Mouse (Mus musculus) stomach, embryonic 15.5 days (tissue): Measurements from ENCODE around the gene Ppp1r9a. TPM values are rescaled to one million over a fixed set of nuclear protein-coding genes. Genes with fewer than 3 reads are reported as not detected.
"Not testable (repeated sequence)": the region's sequence is repeated elsewhere in the genome, so short reads cannot be mapped to it uniquely, and the experiment has no call there.

Source experiments
- ATAC-seq: fragments of 200-750 bp; cut with Nextera tagmentation; 2 replicates; pipeline ENCODE4 v1.8.0; 2017; ENCODE audit warnings: low read depth, moderate number of reproducible peaks, moderate TSS enrichment; ENCODE audit not compliant: insufficient read depth, low FRiP score
- H3K27ac ChIP-seq: fragments of 300-500 bp; sonication (generic); 2 replicates; pipeline ENCODE4 v1.5.1; 2015; ENCODE audit warnings: mild to moderate bottlenecking, inconsistent platforms
- H3K27me3 ChIP-seq: fragments of 300-500 bp; sonication (generic); replicated peaks from 2 replicates; pipeline ENCODE4 v1.6.1; 2015; ENCODE audit warnings: inconsistent platforms
- H3K36me3 ChIP-seq: fragments of 300-500 bp; sonication (generic); 2 replicates; pipeline ENCODE4 v1.6.1; 2015; ENCODE audit warnings: inconsistent platforms
- H3K4me1 ChIP-seq: fragments of 300-500 bp; sonication (generic); 2 replicates; pipeline ENCODE4 v1.6.1; 2015; ENCODE audit warnings: inconsistent platforms
- H3K4me2 ChIP-seq: fragments of 300-500 bp; sonication (generic); 2 replicates; pipeline ENCODE4 v1.6.1; 2015; ENCODE audit warnings: mild to moderate bottlenecking, inconsistent platforms
- H3K4me3 ChIP-seq: fragments of 300-500 bp; sonication (generic); replicated peaks from 2 replicates; pipeline ENCODE4 v1.5.1; 2015; ENCODE audit warnings: inconsistent platforms
- H3K9ac ChIP-seq: fragments of 300-500 bp; sonication (generic); 2 replicates; pipeline ENCODE4 v1.6.1; 2015; ENCODE audit warnings: inconsistent platforms
- H3K9me3 ChIP-seq: fragments of 300-500 bp; sonication (generic); 2 replicates; pipeline ENCODE4 v1.6.1; 2016; ENCODE audit warnings: inconsistent platforms
- WGBS: fragments of 180-500 bp; shearing (Covaris S2); methylation state at CpG from one replicate; pipeline ENCODE4 v1.1.7; 2015; 5-methylcytosine and 5-hydroxymethylcytosine counted together
- polyA plus RNA-seq: library from polyadenylated mRNA; unstranded; fragments of >200 nt; fragmentation: Nextera tagmentation; extraction: Ambion mirVana; gene quantifications from 2 replicates; pipeline ENCODE4 v1.2.1, GENCODE M21; 2015

Gene Ppp1r9a
- 16.6 and 18.2 TPM in 2 replicates for polyA plus RNA-seq

- H3K9me3 ChIP-seq: no peaks in the 10 kb centered on the region
- peaks cover 4% of the 10 kb centered on the region; the same call in 1 of the 2 replicates for H3K4me1 ChIP-seq
- peak within 1 kb of the TSS; percentile 78 for H3K9ac ChIP-seq
- under 1% methylated on average over 33 of the region's 49 CpGs for WGBS
- peak within 1 kb of the TSS; percentile 67 for H3K4me3 ChIP-seq
- peak within 1 kb of the TSS; percentile 88 for H3K27ac ChIP-seq
- no peaks in the 10 kb centered on the region for H3K36me3 ChIP-seq
- H3K27me3 ChIP-seq: no peaks in the 10 kb centered on the region
- ATAC-seq: peak; percentile 66
- peak within 1 kb of the TSS; percentile 84 for H3K4me2 ChIP-seq
Observed at GRCm38 (mm10) chr6:4902674-4903324, at the start of gene Ppp1r9a. Gene Ppp1r9a, plus strand, starts transcription at chr6:4902917.

GRCm38 (mm10) chr6:4855236-4855635, 47.5 kb upstream of the Ppp1r9a start:
- no peak for ATAC-seq
- H3K4me3 ChIP-seq: no peak overlapping the region
- H3K9ac ChIP-seq: no peak overlapping the region
- H3K4me1 ChIP-seq: no peaks in the 10 kb centered on the region
- WGBS: 74% methylated on average over 10 of the region's 10 CpGs
- H3K4me2 ChIP-seq: no peak overlapping the region
- H3K27me3 ChIP-seq: no peaks in the 10 kb centered on the region
- H3K27ac ChIP-seq: no peak overlapping the region
- H3K9me3 ChIP-seq: no peaks in the 10 kb centered on the region
- no peaks in the 10 kb centered on the region for H3K36me3 ChIP-seq

DNA sequence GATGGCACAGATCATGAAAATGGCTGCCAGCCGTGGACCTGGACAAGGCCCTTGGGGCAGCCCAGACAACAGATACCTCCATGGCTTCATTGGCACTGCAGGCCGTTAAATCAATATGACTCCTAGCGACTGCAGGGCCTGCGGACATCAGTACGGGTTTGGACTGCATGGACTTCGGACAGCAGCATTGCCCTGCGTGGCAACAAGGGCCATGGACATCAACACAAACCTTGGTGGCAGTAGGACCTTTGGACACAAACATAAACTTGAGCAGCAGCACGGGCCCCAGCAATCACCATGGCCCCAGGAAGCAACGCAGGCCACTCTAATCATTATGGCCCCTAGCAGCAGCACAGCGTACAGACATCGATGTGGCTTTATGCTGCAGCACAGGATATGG, 45.8 kb upstream of the Ppp1r9a start:
- Histone ChIP-seq H3K4me1 (no peaks in the 10 kb centered on the region), H3K4me2 (no peak overlapping the region), H3K36me3 (no peaks in the 10 kb centered on the region), H3K9me3 (no peaks in the 10 kb centered on the region), H3K27ac (no peak overlapping the region), H3K4me3 (no peak overlapping the region), H3K9ac (no peak overlapping the region), H3K27me3 (no peaks in the 10 kb centered on the region)
- WGBS: 95% methylated on average over 11 of the region's 11 CpGs
- no peak for ATAC-seq

DNA sequence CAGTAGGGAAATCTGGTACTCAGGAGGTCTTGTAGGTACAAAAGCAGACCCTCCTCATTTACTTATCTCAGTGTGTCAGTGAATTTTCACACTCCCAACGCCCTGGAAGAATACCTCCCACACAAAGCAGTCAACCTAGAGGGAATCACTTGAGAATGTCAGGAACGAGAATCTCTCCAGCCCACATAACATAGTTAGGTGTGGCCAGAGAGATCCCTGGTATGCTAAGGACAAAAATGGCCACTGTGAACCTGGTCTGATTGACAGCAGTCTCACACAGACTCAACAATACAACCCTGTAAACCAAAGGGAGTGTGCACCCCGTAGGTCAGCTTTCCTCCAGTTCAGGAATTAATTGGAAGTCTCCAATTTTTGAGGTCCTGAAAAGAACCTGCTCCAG, 18.4 kb upstream of the Ppp1r9a start:
- Histone ChIP-seq H3K4me3 (no peak overlapping the region), H3K27me3 (no peaks in the 10 kb centered on the region), H3K27ac (no peak overlapping the region), H3K9me3 (no peaks in the 10 kb centered on the region), H3K4me2 (no peak overlapping the region), H3K9ac (no peak overlapping the region), H3K36me3 (no peaks in the 10 kb centered on the region), H3K4me1 (no peaks in the 10 kb centered on the region)
- 60% methylated on average over 3 of the region's 3 CpGs for WGBS
- no peak for ATAC-seq

DNA sequence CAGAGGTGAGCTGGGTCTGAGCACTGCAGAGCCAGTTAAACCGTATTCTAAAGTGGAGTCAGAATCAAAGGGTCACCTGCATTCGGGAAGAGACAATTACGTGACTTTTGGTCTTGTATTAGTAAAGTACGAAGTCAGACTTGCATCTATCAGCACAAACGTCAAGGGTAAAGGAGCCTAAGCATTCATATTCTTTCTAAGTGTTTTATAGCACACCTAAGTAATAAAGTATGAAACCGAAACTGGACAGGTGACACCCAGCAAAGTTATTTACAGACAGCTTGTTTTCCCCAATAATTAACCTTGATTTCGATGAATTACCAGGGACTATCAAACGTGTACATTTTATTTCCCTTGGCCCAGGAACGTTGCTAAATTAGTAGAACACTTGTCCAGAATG, 13.2 kb upstream of the Ppp1r9a start:
- no peak for ATAC-seq
- WGBS: 75% methylated on average over 9 of the region's 9 CpGs
- Histone ChIP-seq H3K4me3 (no peak overlapping the region), H3K27ac (no peak overlapping the region), H3K9me3 (no peaks in the 10 kb centered on the region), H3K4me1 (no peaks in the 10 kb centered on the region), H3K27me3 (no peaks in the 10 kb centered on the region), H3K4me2 (no peak overlapping the region), H3K9ac (no peak overlapping the region), H3K36me3 (no peaks in the 10 kb centered on the region)

- no peak overlapping the region for H3K4me3 ChIP-seq
- no peak overlapping the region for H3K9ac ChIP-seq
- WGBS: 36% methylated on average over 11 of the region's 11 CpGs
- no peaks in the 10 kb centered on the region for H3K4me1 ChIP-seq
- H3K27me3 ChIP-seq: no peaks in the 10 kb centered on the region
- H3K27ac ChIP-seq: no peak overlapping the region
- no peak for ATAC-seq
- H3K4me2 ChIP-seq: no peak overlapping the region
- H3K36me3 ChIP-seq: no peaks in the 10 kb centered on the region
- H3K9me3 ChIP-seq: no peaks in the 10 kb centered on the region
Observed at GRCm38 (mm10) chr6:4892417-4892816, 10.3 kb upstream of the Ppp1r9a start.

DNA sequence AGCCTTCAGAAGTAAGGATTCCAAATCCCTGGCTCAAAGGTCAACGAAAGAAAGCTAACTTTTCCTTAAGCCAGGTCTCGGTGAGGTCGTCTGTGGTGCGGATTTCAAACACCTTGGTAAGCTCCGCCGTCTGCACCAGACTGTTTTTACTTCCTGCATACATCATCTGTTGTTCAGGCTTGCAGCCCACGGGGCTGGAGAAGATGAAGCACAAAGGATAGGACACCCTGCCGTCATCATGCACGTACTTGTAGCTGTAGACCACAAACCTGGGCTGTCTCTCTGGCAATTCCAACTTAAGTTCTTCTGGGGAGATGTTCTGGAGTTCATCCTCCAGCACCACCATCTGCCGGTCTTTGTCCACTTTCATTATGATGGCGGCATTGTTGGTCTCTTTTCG, 9.4 kb upstream of the Ppp1r9a start:
- WGBS: 51% methylated on average over 12 of the region's 12 CpGs
- H3K9ac ChIP-seq, H3K27ac ChIP-seq, H3K4me3 ChIP-seq, H3K27me3 ChIP-seq, ATAC-seq, H3K4me1 ChIP-seq, H3K9me3 ChIP-seq, H3K4me2 ChIP-seq, H3K36me3 ChIP-seq: not testable (repeated sequence)

DNA sequence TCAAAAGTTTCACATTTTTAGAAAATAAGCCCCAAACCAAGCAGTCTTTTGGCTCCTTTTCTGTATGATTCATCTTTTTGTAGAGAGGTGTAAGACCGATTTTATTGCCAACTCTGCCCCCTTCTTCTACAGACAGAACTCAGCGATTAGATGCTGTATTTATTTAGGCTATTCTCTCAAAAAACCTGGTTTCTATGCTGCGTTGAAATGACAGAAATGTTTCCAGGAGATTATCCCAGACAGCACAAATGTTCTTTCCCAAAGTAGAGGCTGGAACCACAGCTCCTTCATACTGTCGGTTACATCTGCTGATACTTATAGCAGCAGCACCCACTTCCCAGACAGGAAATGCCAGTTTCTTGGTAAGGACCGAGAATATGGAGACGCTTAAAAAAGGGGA, 2.8 kb upstream of the Ppp1r9a start:
- H3K4me3 ChIP-seq: no peak overlapping the region
- no peaks in the 10 kb centered on the region for H3K27me3 ChIP-seq
- no peak for ATAC-seq
- peaks cover 4% of the 10 kb centered on the region; the same call in 1 of the 2 replicates for H3K4me1 ChIP-seq
- 67% methylated on average over 6 of the region's 6 CpGs for WGBS
- no peak overlapping the region for H3K4me2 ChIP-seq
- no peaks in the 10 kb centered on the region for H3K36me3 ChIP-seq
- no peak overlapping the region for H3K27ac ChIP-seq
- no peaks in the 10 kb centered on the region for H3K9me3 ChIP-seq
- no peak overlapping the region for H3K9ac ChIP-seq

DNA sequence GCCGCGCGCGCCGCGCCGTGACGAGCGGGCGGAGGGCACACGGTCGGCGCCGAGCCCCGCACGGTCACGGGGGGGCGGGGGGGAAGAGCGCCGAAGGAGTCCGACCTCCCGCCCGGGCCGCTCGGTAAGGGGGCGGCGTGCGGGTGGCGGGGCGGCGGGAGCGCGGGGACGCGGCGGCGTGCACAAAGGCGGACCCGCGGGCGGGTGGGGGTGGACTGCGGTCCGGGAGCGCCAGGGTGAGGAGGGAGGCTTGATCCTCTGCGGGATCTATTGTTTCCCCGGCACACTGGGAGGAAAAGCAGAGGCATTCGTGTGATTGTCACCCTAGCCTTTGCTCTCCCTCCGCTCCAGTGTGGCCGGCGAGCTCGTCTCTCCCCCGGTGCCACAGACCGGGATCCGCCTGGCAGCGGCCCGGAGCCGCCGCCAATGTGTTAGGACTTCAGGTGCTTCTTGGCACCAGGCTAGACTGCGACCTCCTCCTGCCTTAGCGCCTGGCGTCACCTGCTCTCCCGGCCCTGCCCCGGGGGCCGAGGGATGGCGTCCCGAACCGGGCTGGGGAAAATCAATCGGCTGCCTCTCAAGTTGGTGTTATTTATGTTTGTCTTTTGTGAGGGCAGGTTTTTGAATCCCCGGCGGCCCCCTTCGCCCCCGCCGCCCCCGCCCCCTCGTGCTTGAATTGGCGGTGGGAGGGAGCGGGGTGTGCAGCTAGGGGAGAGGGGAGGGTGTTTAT, 773 bp downstream of the Ppp1r9a start:
- Histone ChIP-seq H3K27ac (peak overlapping the region; percentile 88), H3K4me1 (peaks cover 4% of the 10 kb centered on the region; the same call in 1 of the 2 replicates), H3K4me3 (peak overlapping the region; percentile 67), H3K36me3 (no peaks in the 10 kb centered on the region), H3K4me2 (peak overlapping the region; percentile 84), H3K27me3 (no peaks in the 10 kb centered on the region), H3K9me3 (no peaks in the 10 kb centered on the region), H3K9ac (peak overlapping the region; percentile 78)
- under 1% methylated on average over 54 of the region's 77 CpGs for WGBS
- ATAC-seq: peak; percentile 71

DNA sequence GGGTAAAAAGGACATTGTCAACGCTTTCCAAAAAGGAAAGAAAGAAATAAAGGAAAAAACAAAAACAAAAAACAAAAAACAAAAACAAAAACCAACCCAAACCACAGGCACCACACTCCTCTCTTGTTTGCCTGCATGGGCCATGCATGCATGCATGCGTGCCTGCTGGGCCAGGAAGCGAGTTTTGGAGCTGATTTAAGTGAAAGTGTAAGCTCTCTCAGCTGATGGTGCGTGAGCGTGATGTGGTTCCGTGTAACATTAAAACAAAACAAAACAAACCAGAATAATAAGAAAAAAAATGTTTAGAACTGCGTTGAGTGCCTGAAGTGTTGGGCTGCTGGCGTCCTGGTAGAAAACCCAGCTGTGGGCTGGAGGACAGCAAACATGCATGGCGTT, 1.3 kb downstream of the Ppp1r9a start:
- H3K4me1 ChIP-seq: peaks cover 4% of the 10 kb centered on the region; the same call in 1 of the 2 replicates
- no peaks in the 10 kb centered on the region for H3K36me3 ChIP-seq
- H3K9me3 ChIP-seq: no peaks in the 10 kb centered on the region
- peak overlapping the region; percentile 67 for H3K4me3 ChIP-seq
- peak overlapping the region; percentile 84 for H3K4me2 ChIP-seq
- H3K9ac ChIP-seq: peak overlapping the region; percentile 78; the same call in 1 of the 2 replicates
- WGBS: 5% methylated on average over 9 of the region's 9 CpGs
- peak overlapping the region; percentile 88 for H3K27ac ChIP-seq
- no peaks in the 10 kb centered on the region for H3K27me3 ChIP-seq
- no peak for ATAC-seq

- Histone ChIP-seq H3K9me3 (no peaks in the 10 kb centered on the region), H3K4me1 (no peaks in the 10 kb centered on the region), H3K36me3 (no peaks in the 10 kb centered on the region), H3K27me3 (no peaks in the 10 kb centered on the region), H3K4me3 (no peak overlapping the region), H3K9ac (no peak overlapping the region), H3K4me2 (no peak overlapping the region), H3K27ac (no peak overlapping the region)
- WGBS: 58% methylated on average over 10 of the region's 10 CpGs
- ATAC-seq: no peak
Observed at GRCm38 (mm10) chr6:4910042-4910634, 7.4 kb downstream of the Ppp1r9a start.

GRCm38 (mm10) chr6:4918470-4918869, 15.8 kb downstream of the Ppp1r9a start:
- ATAC-seq: no peak
- Histone ChIP-seq H3K4me2 (no peak overlapping the region), H3K4me3 (no peak overlapping the region), H3K4me1 (no peaks in the 10 kb centered on the region), H3K27ac (no peak overlapping the region), H3K36me3 (no peaks in the 10 kb centered on the region), H3K9ac (no peak overlapping the region), H3K9me3 (no peaks in the 10 kb centered on the region), H3K27me3 (no peaks in the 10 kb centered on the region)
- WGBS: 64% methylated on average over 5 of the region's 5 CpGs
